Mouse (Mus musculus): ENCODE results near the gene Actn2. TPM values are rescaled to one million over a fixed set of nuclear protein-coding genes. Genes with fewer than 3 reads are reported as not detected.

Actn2 gene
- polyA plus RNA-seq, 3 experiments from 2014 or later = 2.5 to 36.2 (median 6.1) TPM

GRCm38 (mm10) chr13:12255911-12256705 lies 84.5 kb downstream of the Actn2 start:
- no peak for ATAC-seq

- no peak for ATAC-seq
Observed at GRCm38 (mm10) chr13:12250496-12250895, 90.1 kb downstream of the Actn2 start.

- no peak for ATAC-seq
Observed at GRCm38 (mm10) chr13:12249195-12249898, 91.2 kb downstream of the Actn2 start.

- ATAC-seq = no peak
Observed at GRCm38 (mm10) chr13:12245938-12246337, 94.6 kb downstream of the Actn2 start.

- no peak for ATAC-seq
Observed at GRCm38 (mm10) chr13:12243991-12244390, 96.6 kb downstream of the Actn2 start.

GRCm38 (mm10) chr13:12232141-12232540 lies 108.4 kb downstream of the Actn2 start:
- ATAC-seq = no peak

GRCm38 (mm10) chr13:12228248-12228647 lies 112.3 kb downstream of the Actn2 start:
- no peak for ATAC-seq

- ATAC-seq = no peak
Observed at GRCm38 (mm10) chr13:12227606-12228005, 113.0 kb downstream of the Actn2 start.

Other genes starting within 250 kb of the Actn2 start
- gene Ryr2, start 233.8 kb downstream of the Actn2 start, polyA plus RNA-seq (2017; shearing (Covaris generic)) = not detected
- gene Mtr, start 82.6 kb downstream of the Actn2 start, polyA plus RNA-seq (2017; shearing (Covaris generic)) = 10 to 100 TPM; 17.2 to 24.3 (median 20.9) TPM
- 10 to 100 TPM; 22.9 to 36.1 (median 34.1) TPM for gene Heatr1, start 54.3 kb upstream of the Actn2 start, polyA plus RNA-seq (2017; shearing (Covaris generic))
- 100 to 1,000 TPM in 2 of 3 experiments, 10 to 100 TPM in 1; 93.5 to 129 (median 100) TPM for gene Lgals8, start 124.2 kb upstream of the Actn2 start, polyA plus RNA-seq (2017; shearing (Covaris generic))
- 1 to 10 TPM in 2 of 3 experiments, under 1 TPM in 1; 0.71 to 2.1 (median 1.3) TPM for gene Edaradd, start 179.7 kb upstream of the Actn2 start, polyA plus RNA-seq (2017; shearing (Covaris generic))
- gene Ero1lb, start 225.1 kb upstream of the Actn2 start, polyA plus RNA-seq (2017; shearing (Covaris generic)) = 1 to 10 TPM; 5.8 to 8.2 (median 7.1) TPM